Mouse (Mus musculus) spleen, adult 10 weeks (tissue): ENCODE results near the gene Psrc1. TPM values are rescaled to one million over a fixed set of nuclear protein-coding genes. Genes with fewer than 3 reads are reported as not detected.

Experiments
- polyA plus RNA-seq: library from polyadenylated mRNA; stranded (reverse); fragments of 350-450 nt; fragmentation: Illumina TruSeq; extraction: RNeasy Lipid Tissue Mini Kit (QIAGEN cat#74804); gene quantifications from one replicate; pipeline ENCODE4 v1.2.3, GENCODE M21; 2015; ENCODE audit warnings: low replicate concordance; ENCODE audit not compliant: insufficient read depth

Psrc1 gene
- 3.7 TPM for polyA plus RNA-seq

DNA sequence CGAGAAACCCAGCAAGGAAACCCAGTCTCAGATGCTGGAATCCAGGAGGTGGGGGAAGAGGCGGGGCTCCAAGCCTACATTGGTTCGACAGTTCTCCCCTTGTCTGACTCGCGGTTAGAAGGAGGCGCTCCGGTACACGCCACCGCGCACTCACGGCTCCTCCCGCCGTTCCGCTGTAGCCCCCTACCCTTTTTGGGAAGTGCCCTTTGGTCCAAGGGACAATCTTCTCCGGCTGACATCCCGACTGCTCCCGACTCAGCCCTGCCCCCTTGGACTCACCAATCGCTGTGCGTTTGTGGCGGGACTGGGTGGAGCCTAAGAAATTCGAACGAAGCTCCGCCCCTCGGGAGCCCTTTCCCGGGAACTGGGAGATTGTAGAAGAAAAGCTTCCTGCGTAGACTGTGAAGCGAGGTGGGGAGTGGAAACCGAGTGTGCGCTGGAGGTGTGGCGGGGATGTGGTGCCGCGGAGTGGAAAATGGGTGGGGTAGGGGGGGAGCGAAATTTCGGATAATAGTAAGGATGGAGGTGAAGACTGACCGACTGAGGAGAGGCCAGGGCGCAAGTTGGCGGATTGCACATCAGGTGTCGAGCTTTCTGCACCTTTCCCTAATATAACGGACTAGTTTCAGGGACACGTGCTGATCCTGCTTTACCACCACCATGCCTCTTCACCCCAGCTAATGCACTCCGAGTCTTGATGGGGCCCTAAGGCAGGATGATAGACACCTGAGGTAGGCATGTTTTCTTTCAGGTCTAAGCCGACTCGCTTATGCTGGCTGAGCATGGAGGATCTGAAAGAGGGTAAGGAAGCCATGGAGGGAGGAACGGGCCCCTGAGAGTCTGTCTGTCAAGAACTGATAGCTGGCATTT, at the start of gene Psrc1:
Gene Psrc1 (plus strand): TSS at position 355 of the 870 bp plus-strand sequence.

DNA sequence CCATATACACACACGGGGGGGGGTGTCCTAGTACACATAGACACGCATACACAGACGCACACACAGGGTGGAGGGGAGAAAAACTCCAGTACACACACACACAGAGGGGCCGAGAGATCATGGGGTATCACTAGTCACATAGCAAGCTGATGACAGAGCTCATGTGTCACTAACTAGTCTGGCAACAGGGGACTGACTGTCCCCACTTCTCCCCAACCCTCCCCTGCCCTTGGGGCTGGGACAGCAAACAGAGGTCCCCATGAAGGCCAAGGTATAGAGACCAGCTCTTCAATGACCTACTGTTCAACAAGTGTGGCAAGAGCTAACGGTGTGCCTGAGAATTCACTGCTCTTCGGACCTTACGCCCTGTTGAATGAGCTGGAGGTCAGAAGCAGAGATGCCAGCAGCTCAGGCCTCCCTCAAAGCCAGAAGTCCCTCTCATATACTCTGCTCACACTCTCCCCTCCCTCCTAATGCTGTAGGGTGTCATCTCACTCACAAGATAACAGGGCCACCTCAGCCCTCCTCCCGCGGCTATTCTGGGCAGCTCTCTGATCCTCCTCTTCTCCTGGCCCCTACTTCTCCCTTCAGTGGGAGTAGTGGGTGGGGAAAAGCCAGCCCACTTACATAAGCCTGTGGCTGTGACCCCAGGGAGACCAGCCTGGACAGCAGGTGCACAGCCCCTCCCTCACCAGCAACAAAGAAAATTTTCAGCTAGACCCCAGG, 19.2 kb upstream of the Psrc1 start, which contains the start of gene Mybphl:
Gene Mybphl (plus strand): TSS at position 642 of the 726 bp plus-strand sequence.

GRCm38 (mm10) chr3:108414857-108415830, 31.5 kb downstream of the Psrc1 start, which contains the start of gene Celsr2:
Gene Celsr2 (minus strand): TSS chr3:108415552.

Other genes with a start within 250 kb of the Psrc1 start
- 146 TPM for gene Gnai3, start 237.7 kb upstream of the Psrc1 start, polyA plus RNA-seq
- gene Gpr61, start 229.0 kb upstream of the Psrc1 start, polyA plus RNA-seq, result 0.10 TPM
- gene Amigo1, start 197.5 kb upstream of the Psrc1 start, polyA plus RNA-seq, result 4.1 TPM
- gene Cyb561d1, start 182.6 kb upstream of the Psrc1 start, polyA plus RNA-seq, result 34.1 TPM
- gene Atxn7l2, start 172.9 kb upstream of the Psrc1 start, polyA plus RNA-seq, result 4.4 TPM
- gene Sypl2, start 157.2 kb upstream of the Psrc1 start, polyA plus RNA-seq, result 0.10 TPM
- 133 TPM for gene Psma5, start 126.9 kb upstream of the Psrc1 start, polyA plus RNA-seq
- gene Sort1, start 99.8 kb upstream of the Psrc1 start, polyA plus RNA-seq, result 16.0 TPM
- 0.19 TPM for gene Mybphl, start 18.9 kb upstream of the Psrc1 start, polyA plus RNA-seq
- 0.32 TPM for gene Celsr2, start 31.7 kb downstream of the Psrc1 start, polyA plus RNA-seq
- 90.4 TPM for gene Sars, start 61.4 kb downstream of the Psrc1 start, polyA plus RNA-seq
- gene 1700013F07Rik, start 150.3 kb downstream of the Psrc1 start, polyA plus RNA-seq, result not detected
- 2.3 TPM for gene 5330417C22Rik, start 152.7 kb downstream of the Psrc1 start, polyA plus RNA-seq
- gene Tmem167b, start 178.6 kb downstream of the Psrc1 start, polyA plus RNA-seq, result 53.6 TPM
- 48.4 TPM for gene Taf13, start 187.9 kb downstream of the Psrc1 start, polyA plus RNA-seq
- gene Wdr47, start 207.4 kb downstream of the Psrc1 start, polyA plus RNA-seq, result 19.3 TPM